Mouse (Mus musculus) stomach, postnatal 0 days (tissue): ENCODE results near the gene Prpsap1. TPM values are rescaled to one million over a fixed set of nuclear protein-coding genes. Genes with fewer than 3 reads are reported as not detected.

Source experiments
- ATAC-seq: fragments of 200-750 bp; cut with Nextera tagmentation; 2 replicates; pipeline ENCODE4 v1.8.0; 2017; ENCODE audit not compliant: low FRiP score, low TSS enrichment
- DNase-seq: peaks from one replicate; pipeline ENCODE4 v3.0.0-alpha.2; 2016; ENCODE audit warnings: low spot score
- H3K27ac ChIP-seq: fragments of 300-500 bp; sonication (generic); replicated peaks from 2 replicates; pipeline ENCODE4 v1.5.1; 2014; ENCODE audit warnings: mild to moderate bottlenecking, control low read depth
- H3K27me3 ChIP-seq: fragments of 300-500 bp; sonication (generic); 2 replicates; pipeline ENCODE4 v1.6.1; 2014; ENCODE audit warnings: low read length; ENCODE audit not compliant: control insufficient read depth, insufficient read depth
- H3K36me3 ChIP-seq: fragments of 300-500 bp; sonication (generic); 2 replicates; pipeline ENCODE4 v1.6.1; 2014; ENCODE audit warnings: low read length, mixed read lengths; ENCODE audit not compliant: control insufficient read depth, insufficient read depth
- H3K4me1 ChIP-seq: fragments of 300-500 bp; sonication (generic); replicated peaks from 2 replicates; pipeline ENCODE4 v1.6.1; 2014; ENCODE audit warnings: antibody characterized with exemption; ENCODE audit not compliant: control insufficient read depth, insufficient read depth
- H3K4me2 ChIP-seq: fragments of 300-500 bp; sonication (generic); replicated peaks from 2 replicates; pipeline ENCODE4 v1.6.1; 2014; ENCODE audit warnings: low read depth, mild to moderate bottlenecking, control low read depth, moderate library complexity
- H3K4me3 ChIP-seq: fragments of 300-500 bp; sonication (generic); 2 replicates; pipeline ENCODE4 v1.5.1; 2014; ENCODE audit warnings: low read depth, low read length, control low read depth
- H3K9ac ChIP-seq: fragments of 300-500 bp; sonication (generic); 2 replicates; pipeline ENCODE4 v1.6.1; 2014; ENCODE audit warnings: mild to moderate bottlenecking, low read length, control low read depth, mixed read lengths
- H3K9me3 ChIP-seq: fragments of 300-500 bp; sonication (generic); 2 replicates; pipeline ENCODE4 v1.6.1; 2016; ENCODE audit warnings: low read length; ENCODE audit not compliant: control insufficient read depth
- CTCF ChIP-seq: IDR thresholded peaks from 2 replicates; pipeline ENCODE4 v1.5.1; 2016; ENCODE audit warnings: antibody characterized with exemption, low read depth, mild to moderate bottlenecking, moderate library complexity
- EP300 ChIP-seq: optimal IDR thresholded peaks from 2 replicates; pipeline ENCODE3; 2016; ENCODE audit warnings: antibody characterized with exemption
- WGBS: fragments of 180-500 bp; shearing (Covaris S2); extraction: QIAGEN DNeasy Blood & Tissue Kit; methylation state at CpG from one replicate; pipeline ENCODE4 v1.1.7; 2014; 5-methylcytosine and 5-hydroxymethylcytosine counted together
- polyA plus RNA-seq: library from polyadenylated mRNA; unstranded; fragments of >200 nt; fragmentation: Nextera tagmentation; extraction: Ambion mirVana; gene quantifications from 2 replicates; pipeline ENCODE4 v1.2.1, GENCODE M21; 2015

Prpsap1 gene
- polyA plus RNA-seq, 1 experiment from 2014 or later, result 94.0 TPM

GRCm38 (mm10) chr11:116511301-116511868 lies 17.4 kb upstream of the Prpsap1 start:
- DNase-seq (no peak), ATAC-seq (peak; percentile 53; the same call in 1 of the 2 replicates)
- H3K4me2 ChIP-seq, result no peak overlapping the region
- TF ChIP-seq EP300, result no peak
- no peak for TF ChIP-seq CTCF
- no peaks in the 10 kb centered on the region for H3K9me3 ChIP-seq
- H3K9ac ChIP-seq, result no peak overlapping the region
- no peaks in the 10 kb centered on the region for H3K27me3 ChIP-seq
- no peak overlapping the region for H3K4me3 ChIP-seq
- H3K4me1 ChIP-seq, result no peaks in the 10 kb centered on the region
- no peaks in the 10 kb centered on the region for H3K36me3 ChIP-seq
- WGBS, result 54% methylated on average over 7 of the region's 7 CpGs
- H3K27ac ChIP-seq, result no peak overlapping the region

GRCm38 (mm10) chr11:116508689-116509088 lies 14.7 kb upstream of the Prpsap1 start:
- Histone ChIP-seq H3K36me3 (no peaks in the 10 kb centered on the region), H3K4me1 (no peaks in the 10 kb centered on the region), H3K27ac (no peak overlapping the region), H3K9me3 (no peaks in the 10 kb centered on the region), H3K4me2 (no peak overlapping the region), H3K4me3 (no peak overlapping the region), H3K9ac (no peak overlapping the region), H3K27me3 (no peaks in the 10 kb centered on the region)
- no peak for TF ChIP-seq EP300
- no peak for TF ChIP-seq CTCF
- DNase-seq, result no peak
- 0 out of 2 replicates have a peak, but pooled peaks have one; percentile 33 for ATAC-seq
- 36% methylated on average over 2 of the region's 2 CpGs for WGBS

- TF ChIP-seq EP300 (no peak), CTCF (no peak)
- H3K4me1 ChIP-seq, result no peaks in the 10 kb centered on the region
- H3K9me3 ChIP-seq, result no peaks in the 10 kb centered on the region
- H3K9ac ChIP-seq, result no peak overlapping the region
- DNase-seq, result no peak
- no peaks in the 10 kb centered on the region for H3K27me3 ChIP-seq
- WGBS, result 68% methylated on average over 17 of the region's 17 CpGs
- no peak for ATAC-seq
- no peaks in the 10 kb centered on the region for H3K36me3 ChIP-seq
- no peak overlapping the region for H3K4me3 ChIP-seq
- no peak overlapping the region for H3K4me2 ChIP-seq
- H3K27ac ChIP-seq, result no peak overlapping the region
These were observed 12.3 kb upstream of the Prpsap1 start for GRCm38 (mm10) chr11:116506151-116506875.

GRCm38 (mm10) chr11:116505573-116505972 lies 11.6 kb upstream of the Prpsap1 start:
- H3K4me2 ChIP-seq, result no peak overlapping the region
- H3K9ac ChIP-seq, result no peak overlapping the region
- no peaks in the 10 kb centered on the region for H3K27me3 ChIP-seq
- WGBS, result 58% methylated on average over 5 of the region's 5 CpGs
- no peak overlapping the region for H3K4me3 ChIP-seq
- ATAC-seq, result no peak
- H3K27ac ChIP-seq, result no peak overlapping the region
- H3K9me3 ChIP-seq, result no peaks in the 10 kb centered on the region
- H3K36me3 ChIP-seq, result no peaks in the 10 kb centered on the region
- no peak for DNase-seq
- H3K4me1 ChIP-seq, result no peaks in the 10 kb centered on the region
- no peak for TF ChIP-seq EP300
- no peak for TF ChIP-seq CTCF

- no peak for TF ChIP-seq EP300
- TF ChIP-seq CTCF, result no peak
- 86% methylated on average over 17 of the region's 17 CpGs for WGBS
These were observed 10.5 kb upstream of the Prpsap1 start for GRCm38 (mm10) chr11:116504516-116504915.

More at GRCm38 (mm10) chr11:116504516-116504915, 10.5 kb upstream of the Prpsap1 start:
- Histone ChIP-seq H3K9me3 (no peaks in the 10 kb centered on the region), H3K4me3 (no peak overlapping the region), H3K4me2 (no peak overlapping the region), H3K4me1 (no peaks in the 10 kb centered on the region), H3K27ac (no peak overlapping the region), H3K36me3 (no peaks in the 10 kb centered on the region), H3K27me3 (no peaks in the 10 kb centered on the region), H3K9ac (no peak overlapping the region)
- no peak for DNase-seq
- ATAC-seq, result no peak
